Mouse (Mus musculus) small intestine, adult 2 months (tissue): ENCODE measurements around the gene Elane.

Experiments used
- CTCF ChIP-seq: fragments of 200-500 bp; IDR thresholded peaks from 2 replicates; pipeline ENCODE4 v1.5.1; 2012; ENCODE audit warnings: low read depth, mild to moderate bottlenecking, control low read depth, inconsistent platforms, low read length, moderate library complexity, mixed read lengths; ENCODE audit not compliant: insufficient replicate concordance, insufficient read length; ENCODE audit errors: extremely low read depth
- POLR2A ChIP-seq: fragments of 200-500 bp; IDR thresholded peaks from 2 replicates; pipeline ENCODE4 v1.6.1; 2012; ENCODE audit warnings: low read depth, mild to moderate bottlenecking, control low read depth, inconsistent platforms, low read length, moderate library complexity

- TF ChIP-seq POLR2A: no peak
- TF ChIP-seq CTCF: no peak
These were observed 23.1 kb upstream of the Elane start for GRCm38 (mm10) chr10:79862925-79863324.
